Mouse (Mus musculus): ENCODE results near the gene Cbx1. TPM values are rescaled to one million over a fixed set of nuclear protein-coding genes. Genes with fewer than 3 reads are reported as not detected.

Cbx1 gene
- polyA plus RNA-seq, 2 experiments, result 23.5 to 25.0 TPM

DNA sequence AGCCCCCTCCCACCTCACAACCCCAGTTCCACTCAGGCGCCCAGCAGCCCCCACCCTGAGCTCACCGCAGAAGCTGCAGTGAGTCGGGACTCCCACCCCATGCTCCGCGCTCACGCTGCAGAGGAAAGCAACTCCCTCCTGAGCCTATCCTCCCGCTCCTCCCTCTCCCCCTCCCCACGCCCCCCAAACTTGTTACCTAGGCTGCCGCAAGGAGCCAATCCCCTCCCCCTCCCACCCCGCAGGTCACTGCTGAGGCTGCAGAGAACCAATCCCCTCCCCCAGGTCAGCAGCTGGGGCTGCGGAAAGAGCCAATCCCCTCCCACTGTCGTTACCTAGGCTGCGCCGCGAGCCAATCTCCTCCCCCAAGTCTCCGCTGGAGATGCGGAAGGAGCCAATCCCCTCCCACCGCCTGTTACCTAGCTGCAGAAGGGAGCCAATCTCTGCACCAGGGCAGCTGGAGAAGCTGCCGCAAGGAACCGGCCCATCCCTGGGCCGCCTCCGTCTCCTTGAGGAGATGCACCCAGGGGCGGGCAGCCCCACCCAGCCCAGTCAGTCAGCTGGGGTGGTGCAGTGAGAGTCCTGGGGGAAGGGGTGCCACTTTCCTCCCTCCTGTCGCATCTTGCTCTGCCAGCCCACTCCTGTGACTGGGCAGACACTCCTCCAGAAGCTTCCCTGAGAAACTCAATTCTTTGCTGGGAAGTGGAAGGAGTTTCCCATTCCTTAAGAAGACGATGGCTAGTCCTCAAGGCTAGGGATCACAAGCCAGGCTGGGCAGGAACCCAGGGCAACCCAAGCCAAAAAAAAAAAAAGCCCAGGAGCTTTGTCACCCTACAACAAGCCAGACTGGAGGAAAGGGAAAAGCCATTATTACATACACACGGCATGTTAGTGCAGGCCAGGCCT, 35.2 kb downstream of the Cbx1 start:
- ATAC-seq (ENCODE audit: insufficient read depth) (peak; percentile 87), DNase-seq (ENCODE audit: low read depth in 3 of 3, low spot score in 3 of 3) (peak; percentile 66 to 78 (median 70))
- peak overlapping the region; percentile 65 for H3K4me2 ChIP-seq (ENCODE audit: low read depth)
- peaks cover 45% of the 10 kb centered on the region for H3K36me3 ChIP-seq (replicated peaks; ENCODE audit: control insufficient read depth, insufficient read depth, low read depth)
- 2% methylated on average over 25 of the region's 26 CpGs for WGBS (ENCODE audit: insufficient replicate concordance)
- peaks cover 20 to 22% of the 10 kb centered on the region in 2 experiments for H3K4me1 ChIP-seq (replicated peaks; ENCODE audit: control insufficient read depth in 2 of 2, insufficient read depth in 2 of 2, low read length in 1 of 2)
- no peak for TF ChIP-seq CTCF (IDR thresholded peaks at IDR 0.05; ENCODE audit: low read depth)
- TF ChIP-seq EP300 (IDR thresholded peaks at IDR 0.05; ENCODE audit: low read depth), result no peak
- no peaks in the 10 kb centered on the region for H3K27me3 ChIP-seq (ENCODE audit: control insufficient read depth, insufficient read depth, low read length)
- peak overlapping the region; percentile 15 for H3K9ac ChIP-seq (replicated peaks)
- no peaks in the 10 kb centered on the region for H3K9me3 ChIP-seq (ENCODE audit: control insufficient read depth, low read length)
- no peak overlapping the region for H3K27ac ChIP-seq
- H3K4me3 ChIP-seq (ENCODE audit: insufficient read depth in 1 of 2, low read depth in 2 of 2, low read length in 2 of 2), result peak overlapping the region; percentile 25 to 48

DNA sequence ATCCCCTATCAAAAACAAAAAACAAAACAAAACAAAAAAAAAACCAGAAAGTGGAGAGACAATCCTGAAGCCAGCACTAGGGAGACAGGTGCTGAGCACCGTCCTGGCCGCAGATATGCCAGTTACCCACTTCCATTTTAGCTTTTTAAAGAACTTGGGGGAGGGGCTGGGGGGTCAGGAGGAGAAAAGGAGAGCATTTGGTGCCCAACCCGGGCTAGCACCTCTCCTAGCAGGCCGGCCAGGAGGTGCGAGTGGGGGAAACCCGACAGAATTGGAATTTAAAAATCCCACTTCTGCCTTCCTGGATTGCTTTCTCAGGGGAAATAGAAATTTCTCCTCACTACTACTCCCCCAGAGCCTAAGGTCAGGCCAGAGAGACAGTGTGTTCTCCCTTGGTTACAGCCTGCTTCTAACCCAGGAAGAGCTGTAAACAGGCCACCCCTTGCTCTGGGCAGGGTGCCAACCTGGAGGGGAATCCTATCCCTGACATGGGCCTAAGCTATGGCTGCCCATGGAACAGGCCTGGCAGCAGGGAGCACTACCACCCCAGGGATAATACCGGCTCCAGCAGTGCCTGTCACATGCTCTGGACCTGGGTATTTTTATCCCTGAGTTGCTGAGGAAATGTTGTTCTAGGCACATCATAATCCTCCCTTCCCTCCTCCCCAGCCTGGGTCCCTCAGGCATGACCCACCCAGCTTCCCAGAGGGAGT, 36.0 kb downstream of the Cbx1 start:
- no peak for ATAC-seq (ENCODE audit: insufficient read depth)
- Histone ChIP-seq H3K27ac (no peak overlapping the region), H3K27me3 (ENCODE audit: control insufficient read depth, insufficient read depth, low read length) (no peaks in the 10 kb centered on the region), H3K9ac (replicated peaks) (no peak overlapping the region), H3K4me2 (ENCODE audit: low read depth) (peak overlapping the region; percentile 65), H3K9me3 (ENCODE audit: control insufficient read depth, low read length) (no peaks in the 10 kb centered on the region), H3K4me1 (replicated peaks; ENCODE audit: control insufficient read depth in 2 of 2, insufficient read depth in 2 of 2, low read length in 1 of 2) (peaks cover 20 to 22% of the 10 kb centered on the region in 2 experiments), H3K36me3 (replicated peaks; ENCODE audit: control insufficient read depth, insufficient read depth, low read depth) (peaks cover 38% of the 10 kb centered on the region), H3K4me3 (ENCODE audit: insufficient read depth in 1 of 2, low read depth in 2 of 2, low read length in 2 of 2) (no peak overlapping the region)
- DNase-seq (ENCODE audit: low read depth in 3 of 3, low spot score in 3 of 3), result no peak
- no peak for TF ChIP-seq CTCF (IDR thresholded peaks at IDR 0.05; ENCODE audit: low read depth)
- TF ChIP-seq EP300 (IDR thresholded peaks at IDR 0.05; ENCODE audit: low read depth), result no peak
- WGBS (ENCODE audit: insufficient replicate concordance), result 62% methylated on average over 7 of the region's 7 CpGs

DNA sequence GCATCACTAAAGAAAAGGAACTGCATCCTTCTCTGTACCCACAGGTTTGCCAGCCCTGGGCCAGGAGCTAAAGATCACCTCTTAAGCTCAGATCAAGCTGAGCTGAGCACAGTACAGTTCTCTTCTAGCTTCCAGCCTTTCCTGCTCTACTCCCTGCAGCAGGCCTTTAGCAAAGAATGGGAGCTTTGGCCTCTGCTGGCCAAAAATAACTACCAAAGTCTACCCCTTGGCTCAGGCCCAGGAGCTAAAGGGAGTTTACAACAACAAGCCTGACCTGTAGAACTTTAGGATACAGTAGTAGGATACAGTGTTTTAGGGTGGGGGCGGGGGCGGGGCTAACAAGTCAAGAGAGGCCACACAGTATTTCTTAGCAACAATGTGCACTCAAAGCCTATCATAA, 37.6 kb downstream of the Cbx1 start:
- H3K27me3 ChIP-seq (ENCODE audit: control insufficient read depth, insufficient read depth, low read length), result no peaks in the 10 kb centered on the region
- H3K9ac ChIP-seq (replicated peaks), result 0 out of 2 replicates have a peak overlapping the region, but pooled peaks have one; percentile 4
- WGBS (ENCODE audit: insufficient replicate concordance), result 67% methylated on average over 2 of the region's 2 CpGs
- H3K4me1 ChIP-seq (replicated peaks; ENCODE audit: control insufficient read depth in 2 of 2, insufficient read depth in 2 of 2, low read length in 1 of 2), result peaks cover 23 to 31% of the 10 kb centered on the region in 2 experiments
- H3K4me2 ChIP-seq (ENCODE audit: low read depth), result peak overlapping the region; percentile 40
- peaks cover 23% of the 10 kb centered on the region for H3K36me3 ChIP-seq (replicated peaks; ENCODE audit: control insufficient read depth, insufficient read depth, low read depth)
- TF ChIP-seq CTCF (IDR thresholded peaks at IDR 0.05; ENCODE audit: low read depth) (no peak), EP300 (IDR thresholded peaks at IDR 0.05; ENCODE audit: low read depth) (no peak)
- H3K9me3 ChIP-seq (ENCODE audit: control insufficient read depth, low read length), result no peaks in the 10 kb centered on the region
- no peak overlapping the region for H3K27ac ChIP-seq
- no peak overlapping the region for H3K4me3 ChIP-seq (ENCODE audit: insufficient read depth in 1 of 2, low read depth in 2 of 2, low read length in 2 of 2)
- no peak for ATAC-seq (ENCODE audit: insufficient read depth)
- no peak for DNase-seq (ENCODE audit: low read depth in 3 of 3, low spot score in 3 of 3)

- ATAC-seq (ENCODE audit: insufficient read depth) (no peak), DNase-seq (ENCODE audit: low read depth in 3 of 3, low spot score in 3 of 3) (no peak)
- Histone ChIP-seq H3K4me3 (ENCODE audit: insufficient read depth in 1 of 2, low read depth in 2 of 2, low read length in 2 of 2) (no peak overlapping the region), H3K27ac (no peak overlapping the region), H3K36me3 (replicated peaks; ENCODE audit: control insufficient read depth, insufficient read depth, low read depth) (peaks cover 17% of the 10 kb centered on the region), H3K9ac (replicated peaks) (no peak overlapping the region), H3K4me2 (ENCODE audit: low read depth) (peak overlapping the region; percentile 40; the same call in 1 of the 2 replicates), H3K9me3 (ENCODE audit: control insufficient read depth, low read length) (no peaks in the 10 kb centered on the region), H3K4me1 (replicated peaks; ENCODE audit: control insufficient read depth in 2 of 2, insufficient read depth in 2 of 2, low read length in 1 of 2) (peaks cover 23 to 32% of the 10 kb centered on the region in 2 experiments), H3K27me3 (ENCODE audit: control insufficient read depth, insufficient read depth, low read length) (no peaks in the 10 kb centered on the region)
- TF ChIP-seq CTCF (IDR thresholded peaks at IDR 0.05; ENCODE audit: low read depth) (no peak), EP300 (IDR thresholded peaks at IDR 0.05; ENCODE audit: low read depth) (no peak)
- WGBS (ENCODE audit: insufficient replicate concordance), result 84% methylated on average over 12 of the region's 12 CpGs
Measured at GRCm38 (mm10) chr11:96827062-96827581, 38.2 kb downstream of the Cbx1 start.

Data from liver, embryonic 14.5 days (tissue).